Mouse (Mus musculus): ENCODE measurements at regions not wholly inside any gene's neighbourhood (a gene's known extent, or its start where the extent isn't known, plus 50 kb on each side); places are given as distances from the start of the nearest gene placed in this dataset.

GRCm38 (mm10) chr19:14389881-14390837 is 207.7 kb downstream of the Tle4 start:
- intact Hi-C loops (cut with DNase I) = no loop called here
- no peak for DNase-seq

DNA sequence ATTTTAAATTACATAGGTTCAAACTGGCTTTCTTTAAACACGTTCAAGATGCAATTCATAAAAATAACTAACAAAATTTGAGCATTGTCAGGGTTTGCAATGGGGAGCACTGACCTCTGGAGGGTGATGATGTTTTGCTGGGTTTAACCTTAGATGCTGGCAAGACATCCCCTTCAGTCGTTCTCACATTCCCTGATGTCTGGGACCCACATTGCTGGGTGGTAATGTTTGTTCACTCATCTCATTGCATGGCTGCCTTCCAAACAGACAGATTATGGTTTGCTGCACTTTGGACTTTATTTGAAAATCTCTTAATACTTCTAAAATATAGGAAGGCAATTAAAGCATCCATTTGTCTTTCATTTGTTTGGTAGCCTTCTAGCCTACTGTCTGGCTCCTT is 206.9 kb downstream of the Tle4 start:
- intact Hi-C loops (cut with DNase I) = no loop called here

More for the DNA sequence above, 206.9 kb downstream of the Tle4 start:
- no peak for DNase-seq
